Mouse (Mus musculus): ENCODE data around the gene E130218I03Rik. TPM values are rescaled to one million over a fixed set of nuclear protein-coding genes. Genes with fewer than 3 reads are reported as not detected.

E130218I03Rik gene
- total and polyA plus RNA-seq, 2 experiments from 2014 or later, result 0.31 to 0.95 TPM

DNA sequence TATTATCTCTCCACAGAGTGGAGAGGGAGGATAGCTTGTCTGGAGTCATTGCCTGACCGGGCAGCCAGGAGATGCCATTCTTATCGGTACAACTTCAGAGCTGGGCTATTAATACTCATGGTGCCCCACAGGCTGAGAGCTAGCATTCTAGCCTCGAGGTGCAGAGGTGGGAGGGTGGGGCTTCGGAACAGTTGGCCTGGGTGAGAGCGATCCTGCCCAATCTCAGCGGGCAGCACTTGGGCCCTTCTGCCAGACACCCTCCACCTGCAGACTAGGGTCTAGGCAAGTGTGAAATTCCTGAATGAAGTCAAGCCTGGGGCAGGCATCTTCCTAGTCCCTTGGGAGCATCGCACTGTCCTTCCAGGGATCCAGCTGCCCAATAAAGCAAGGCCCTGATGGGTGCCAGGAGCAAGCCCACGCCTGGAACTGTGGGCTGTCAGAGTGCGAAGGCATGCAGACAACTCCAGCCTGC, 50.3 kb downstream of the E130218I03Rik start:
- ATAC-seq, result no peak
- WGBS, result 71% methylated on average over 9 of the region's 9 CpGs
- Histone ChIP-seq H3K4me3 (ENCODE audit: low read length) (no peak overlapping the region), H3K9ac (replicated peaks; ENCODE audit: low read length) (no peak overlapping the region), H3K27me3 (ENCODE audit: insufficient read depth, low read length) (no peaks in the 10 kb centered on the region), H3K36me3 (ENCODE audit: insufficient read depth, low read length) (no peaks in the 10 kb centered on the region), H3K4me2 (ENCODE audit: low read depth, low read length) (no peak overlapping the region), H3K27ac (no peak overlapping the region), H3K4me1 (ENCODE audit: insufficient read depth, low read length) (peaks cover 1% of the 10 kb centered on the region; the same call in 1 of the 2 replicates), H3K9me3 (ENCODE audit: low read length) (no peaks in the 10 kb centered on the region)
- no peak for TF ChIP-seq CTCF (IDR thresholded peaks at IDR 0.05; ENCODE audit: low read depth)
- no peak for DNase-seq (ENCODE audit: low spot score)

Other genes starting within 250 kb of the E130218I03Rik start
- gene Dhdds, start 242.7 kb upstream of the E130218I03Rik start, total RNA-seq (2014; rRNA removed), result 43.1 and 49.5 TPM in 2 replicates
- gene Dhdds, start 242.7 kb upstream of the E130218I03Rik start, polyA plus RNA-seq (2015; fragmentation: Nextera tagmentation; extraction: Ambion mirVana), result 41.5 and 41.8 TPM in 2 replicates
- gene Lin28a, start 224.8 kb upstream of the E130218I03Rik start, total RNA-seq (2014; rRNA removed), result not detected in 2 replicates
- gene Lin28a, start 224.8 kb upstream of the E130218I03Rik start, polyA plus RNA-seq (2015; fragmentation: Nextera tagmentation; extraction: Ambion mirVana), result 0.05 TPM in 1 of 2 replicates, not detected in the other
- not detected in 2 replicates for gene Zfp683, start 189.8 kb upstream of the E130218I03Rik start, total RNA-seq (2014; rRNA removed)
- not detected in 2 replicates for gene Zfp683, start 189.8 kb upstream of the E130218I03Rik start, polyA plus RNA-seq (2015; fragmentation: Nextera tagmentation; extraction: Ambion mirVana)
- gene Crybg2, start 182.8 kb upstream of the E130218I03Rik start, total RNA-seq (2014; rRNA removed), result 1.7 and 2.8 TPM in 2 replicates
- 5.9 and 6.7 TPM in 2 replicates for gene Crybg2, start 182.8 kb upstream of the E130218I03Rik start, polyA plus RNA-seq (2015; fragmentation: Nextera tagmentation; extraction: Ambion mirVana)
- not detected in 2 replicates for gene Cd52, start 148.6 kb upstream of the E130218I03Rik start, total RNA-seq (2014; rRNA removed)
- gene Cd52, start 148.6 kb upstream of the E130218I03Rik start, polyA plus RNA-seq (2015; fragmentation: Nextera tagmentation; extraction: Ambion mirVana), result 2.7 TPM in 2 replicates
- gene Ubxn11, start 141.1 kb upstream of the E130218I03Rik start, total RNA-seq (2014; rRNA removed), result 3.5 and 8.9 TPM in 2 replicates
- 14.0 and 14.6 TPM in 2 replicates for gene Ubxn11, start 141.1 kb upstream of the E130218I03Rik start, polyA plus RNA-seq (2015; fragmentation: Nextera tagmentation; extraction: Ambion mirVana)
- 220 and 259 TPM in 2 replicates for gene Sh3bgrl3, start 114.9 kb upstream of the E130218I03Rik start, total RNA-seq (2014; rRNA removed)
- 553 and 564 TPM in 2 replicates for gene Sh3bgrl3, start 114.9 kb upstream of the E130218I03Rik start, polyA plus RNA-seq (2015; fragmentation: Nextera tagmentation; extraction: Ambion mirVana)
- 12.9 and 19.6 TPM in 2 replicates for gene Cep85, start 56.5 kb upstream of the E130218I03Rik start, total RNA-seq (2014; rRNA removed)
- gene Cep85, start 56.5 kb upstream of the E130218I03Rik start, polyA plus RNA-seq (2015; fragmentation: Nextera tagmentation; extraction: Ambion mirVana), result 16.2 and 17.8 TPM in 2 replicates
- not detected in 2 replicates for gene Gm7534, start 40.7 kb upstream of the E130218I03Rik start, total RNA-seq (2014; rRNA removed)
- not detected in 2 replicates for gene Gm7534, start 40.7 kb upstream of the E130218I03Rik start, polyA plus RNA-seq (2015; fragmentation: Nextera tagmentation; extraction: Ambion mirVana)
- not detected in 2 replicates for gene Catsper4, start 16.3 kb upstream of the E130218I03Rik start, total RNA-seq (2014; rRNA removed)
- gene Catsper4, start 16.3 kb upstream of the E130218I03Rik start, polyA plus RNA-seq (2015; fragmentation: Nextera tagmentation; extraction: Ambion mirVana), result 0.11 and 0.20 TPM in 2 replicates
- gene Cnksr1, start 5.3 kb upstream of the E130218I03Rik start, total RNA-seq (2014; rRNA removed), result 0.26 TPM in 1 of 2 replicates, not detected in the other
- gene Cnksr1, start 5.3 kb upstream of the E130218I03Rik start, polyA plus RNA-seq (2015; fragmentation: Nextera tagmentation; extraction: Ambion mirVana), result 0.14 and 0.25 TPM in 2 replicates
- gene Zfp593, start 1.9 kb downstream of the E130218I03Rik start, total RNA-seq (2014; rRNA removed), result 10.2 and 10.6 TPM in 2 replicates
- 11.0 and 12.5 TPM in 2 replicates for gene Zfp593, start 1.9 kb downstream of the E130218I03Rik start, polyA plus RNA-seq (2015; fragmentation: Nextera tagmentation; extraction: Ambion mirVana)
- gene Gm30191, start 3.3 kb downstream of the E130218I03Rik start, total RNA-seq (2014; rRNA removed), result not detected in 2 replicates
- 0.59 and 0.79 TPM in 2 replicates for gene Gm30191, start 3.3 kb downstream of the E130218I03Rik start, polyA plus RNA-seq (2015; fragmentation: Nextera tagmentation; extraction: Ambion mirVana)
- 13.7 and 18.4 TPM in 2 replicates for gene Grrp1, start 10.4 kb downstream of the E130218I03Rik start, total RNA-seq (2014; rRNA removed)
- gene Grrp1, start 10.4 kb downstream of the E130218I03Rik start, polyA plus RNA-seq (2015; fragmentation: Nextera tagmentation; extraction: Ambion mirVana), result 11.1 and 12.2 TPM in 2 replicates
- 25.5 and 35.2 TPM in 2 replicates for gene Pdik1l, start 44.2 kb downstream of the E130218I03Rik start, total RNA-seq (2014; rRNA removed)
- 23.3 and 24.8 TPM in 2 replicates for gene Pdik1l, start 44.2 kb downstream of the E130218I03Rik start, polyA plus RNA-seq (2015; fragmentation: Nextera tagmentation; extraction: Ambion mirVana)
- 0.32 and 1.5 TPM in 2 replicates for gene Trim63, start 71.5 kb downstream of the E130218I03Rik start, total RNA-seq (2014; rRNA removed)
- 0.84 and 1.1 TPM in 2 replicates for gene Trim63, start 71.5 kb downstream of the E130218I03Rik start, polyA plus RNA-seq (2015; fragmentation: Nextera tagmentation; extraction: Ambion mirVana)
- 0.43 TPM in 1 of 2 replicates, not detected in the other for gene Slc30a2, start 99.5 kb downstream of the E130218I03Rik start, total RNA-seq (2014; rRNA removed)
- gene Slc30a2, start 99.5 kb downstream of the E130218I03Rik start, polyA plus RNA-seq (2015; fragmentation: Nextera tagmentation; extraction: Ambion mirVana), result 0.09 and 0.18 TPM in 2 replicates
- gene Extl1, start 140.2 kb downstream of the E130218I03Rik start, total RNA-seq (2014; rRNA removed), result 0.54 and 1.8 TPM in 2 replicates
- 0.39 and 0.66 TPM in 2 replicates for gene Extl1, start 140.2 kb downstream of the E130218I03Rik start, polyA plus RNA-seq (2015; fragmentation: Nextera tagmentation; extraction: Ambion mirVana)
- 12.1 and 17.9 TPM in 2 replicates for gene Pafah2, start 152.7 kb downstream of the E130218I03Rik start, total RNA-seq (2014; rRNA removed)
- 5.3 and 6.7 TPM in 2 replicates for gene Pafah2, start 152.7 kb downstream of the E130218I03Rik start, polyA plus RNA-seq (2015; fragmentation: Nextera tagmentation; extraction: Ambion mirVana)
- gene Stmn1, start 224.7 kb downstream of the E130218I03Rik start, total RNA-seq (2014; rRNA removed), result 667 and 752 TPM in 2 replicates
- 4,115 and 4,307 TPM in 2 replicates for gene Stmn1, start 224.7 kb downstream of the E130218I03Rik start, polyA plus RNA-seq (2015; fragmentation: Nextera tagmentation; extraction: Ambion mirVana)